Comparison of ENCODE assay signal across 17 mouse cellular contexts in the genomic region with DNA sequence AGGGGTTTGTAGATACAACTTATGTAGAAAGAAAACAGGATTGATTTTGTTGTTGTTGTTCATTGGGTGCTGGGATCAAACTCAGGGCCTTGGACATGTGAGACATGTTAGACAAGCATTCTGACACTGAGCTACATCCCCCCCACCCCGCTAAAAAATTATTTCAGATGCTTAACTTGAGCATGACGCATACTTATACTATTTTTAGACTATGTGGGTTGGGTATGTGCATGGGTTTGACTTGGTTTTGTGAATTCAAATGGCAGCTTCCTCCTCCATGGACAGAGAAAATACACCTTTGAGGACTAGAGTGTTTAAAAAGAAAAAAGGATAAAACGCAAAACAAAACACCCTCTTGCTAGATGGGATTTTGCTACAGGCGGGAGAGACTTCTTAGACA.
"Had no signal": no experiment of that assay in that cellular context is flagged by ENCODE, and none has a peak within 500 bp of the region (broad histone marks: within the 10 kb centered on the region; RNA-seq: fewer than 3 reads in every experiment).

No protein-coding gene starts in this region.

- H3K36me3 ChIP-seq: limb, embryonic 12.5 days; liver, embryonic 13.5 days; lung, embryonic 15.5 days; midbrain, embryonic 15.5 days; stomach, embryonic 15.5 days had no signal

- H3K4me1 ChIP-seq: liver, embryonic 13.5 days; midbrain, embryonic 15.5 days; stomach, embryonic 15.5 days had no signal

- ATAC-seq: liver, postnatal 0 days; midbrain, embryonic 15.5 days had no signal

- H3K9me3 ChIP-seq: limb, embryonic 12.5 days; liver, embryonic 13.5 days; lung, embryonic 15.5 days; megakaryocyte, embryonic 14.5 days; midbrain, embryonic 15.5 days; stomach, embryonic 15.5 days had no signal

- DNase-seq: kidney, postnatal 36 days; layer of hippocampus, adult 9-11 months; layer of hippocampus, postnatal 36 days; liver; liver, embryonic 13.5 days; liver, postnatal 0 days; lung, postnatal 14 days; right cerebral cortex, postnatal 14 days; thymus, adult 2 months; thymus, postnatal 36 days had no signal

- H3K4me2 ChIP-seq: limb, embryonic 12.5 days; liver, embryonic 13.5 days; lung, embryonic 15.5 days; midbrain, embryonic 11.5 days; midbrain, embryonic 15.5 days; stomach, embryonic 15.5 days had no signal

- H3K27me3 ChIP-seq: limb, embryonic 12.5 days; liver, embryonic 13.5 days; lung, embryonic 15.5 days; midbrain, embryonic 15.5 days; stomach, embryonic 15.5 days had no signal

- H3K27ac ChIP-seq: limb, embryonic 12.5 days; liver, embryonic 13.5 days; lung, embryonic 15.5 days; macrophage; midbrain, embryonic 15.5 days; stomach, embryonic 15.5 days had no signal

- H3K9ac ChIP-seq: limb, embryonic 12.5 days; liver, embryonic 13.5 days; liver, postnatal 0 days; lung, embryonic 15.5 days; midbrain, embryonic 15.5 days; stomach, embryonic 15.5 days had no signal

- H3K4me3 ChIP-seq: limb, embryonic 12.5 days; liver, embryonic 13.5 days; lung, embryonic 15.5 days; megakaryocyte, embryonic 14.5 days; midbrain, embryonic 15.5 days; stomach, embryonic 15.5 days had no signal
